Mouse (Mus musculus): Measurements from ENCODE around the gene Pecam1. TPM values are rescaled to one million over a fixed set of nuclear protein-coding genes. Genes with fewer than 3 reads are reported as not detected.

Gene Pecam1
- total RNA-seq, 1 experiment from 2014 or later = 51.4 TPM

- ATAC-seq (replicated peaks; ENCODE audit: insufficient number of reproducible peaks, low FRiP score, low TSS enrichment, poor library complexity, severe bottlenecking) = peak; percentile 74
These were observed 75.2 kb downstream of the Pecam1 start for GRCm38 (mm10) chr11:106675201-106675726.

DNA sequence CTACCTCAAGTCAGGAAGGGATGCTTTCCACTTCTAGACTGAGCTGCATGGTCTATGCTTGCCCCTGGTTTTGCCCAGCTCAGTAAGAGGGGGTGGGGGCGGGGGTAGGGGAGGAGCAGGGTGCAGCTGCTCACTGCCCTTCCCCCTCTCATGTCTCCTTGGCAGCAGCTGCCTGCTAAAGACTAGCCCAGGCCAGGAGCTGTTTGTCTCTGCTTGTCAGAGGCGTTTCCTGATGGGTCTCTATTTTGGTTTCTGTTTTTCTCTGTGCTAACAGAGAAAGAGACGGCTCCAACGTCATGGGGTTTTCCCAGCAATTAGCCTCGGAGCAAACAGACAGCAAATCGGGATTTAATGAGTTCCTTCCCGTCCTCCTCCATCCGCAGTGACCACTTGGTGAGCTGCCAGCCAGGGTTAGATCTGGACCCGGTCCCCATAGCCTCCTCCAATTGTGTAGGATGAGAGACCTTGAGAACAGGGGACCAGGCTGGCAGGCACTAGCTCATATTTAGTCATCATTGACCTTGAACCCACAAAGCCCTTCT lies 75.7 kb downstream of the Pecam1 start:
- ATAC-seq (replicated peaks; ENCODE audit: insufficient number of reproducible peaks, low FRiP score, low TSS enrichment, poor library complexity, severe bottlenecking) = peak; percentile 45

DNA sequence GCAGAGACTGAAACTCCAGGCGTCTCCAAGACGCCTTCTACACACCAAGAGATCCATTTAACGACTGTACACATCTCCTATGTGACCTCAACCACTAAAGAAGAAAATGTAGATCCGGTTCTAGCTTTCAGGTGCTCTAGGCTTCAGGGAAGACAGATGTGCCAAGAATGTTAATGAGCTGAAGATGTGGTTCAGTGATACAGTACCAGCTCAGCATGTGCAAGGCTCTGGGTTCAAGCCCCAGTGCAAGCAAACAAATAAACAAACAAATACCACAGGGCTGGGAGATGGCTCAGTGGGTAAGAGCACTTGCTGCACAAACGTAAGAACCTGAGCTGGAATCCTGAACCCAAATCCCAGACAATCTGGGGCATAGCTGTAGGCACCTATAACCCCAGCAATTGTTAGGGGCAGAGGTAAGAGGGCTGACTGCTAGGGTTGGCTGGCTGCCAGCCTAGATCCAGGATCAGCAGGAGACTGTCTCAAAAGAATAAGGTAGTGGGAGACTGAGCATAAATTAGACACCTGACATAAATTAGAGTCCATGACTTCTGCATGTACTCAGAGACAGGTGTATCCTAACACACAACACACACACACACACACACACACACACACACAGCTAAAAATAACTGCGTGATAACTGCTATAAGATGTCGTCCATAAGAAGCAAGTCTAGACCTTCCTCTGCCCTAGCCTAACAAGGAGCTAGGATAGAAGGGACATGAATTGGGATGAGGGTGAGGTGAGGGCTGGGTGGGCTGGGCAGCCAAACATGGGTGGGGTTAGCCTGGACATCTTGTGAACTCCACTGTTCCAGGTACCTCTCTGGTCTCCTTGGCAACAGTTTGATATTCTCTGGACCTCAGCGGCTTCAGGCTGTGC lies 76.5 kb downstream of the Pecam1 start:
- ATAC-seq (replicated peaks; ENCODE audit: insufficient number of reproducible peaks, low FRiP score, low TSS enrichment, poor library complexity, severe bottlenecking) = no peak

DNA sequence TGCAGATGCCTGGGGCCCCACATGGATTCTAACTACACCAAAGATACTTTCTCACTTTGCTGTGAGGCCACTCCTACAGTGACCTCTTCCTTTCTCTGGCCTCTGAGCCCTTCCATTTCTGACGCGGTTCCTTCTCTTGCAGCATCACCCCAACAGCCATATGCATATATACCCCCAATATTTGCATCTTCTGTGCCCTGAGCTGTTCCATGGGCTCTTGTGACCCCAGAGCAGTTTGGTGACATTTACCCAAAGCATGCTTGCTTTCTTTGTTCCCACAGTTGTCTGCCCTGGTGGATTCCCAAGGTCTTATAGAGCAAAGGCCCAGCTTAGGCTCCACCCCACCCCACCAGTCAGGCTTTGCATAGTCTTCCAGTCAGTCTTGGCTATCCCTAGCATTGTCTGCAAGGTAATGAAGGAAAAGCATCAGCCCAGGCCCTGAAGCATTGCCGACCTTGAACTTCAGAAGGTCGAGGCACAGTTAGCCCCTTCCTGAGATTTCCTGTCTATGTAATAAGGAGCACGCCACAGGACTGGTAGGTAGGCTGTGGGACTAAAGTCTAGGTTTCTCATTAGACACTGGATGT lies 77.4 kb downstream of the Pecam1 start:
- no peak for ATAC-seq (replicated peaks; ENCODE audit: insufficient number of reproducible peaks, low FRiP score, low TSS enrichment, poor library complexity, severe bottlenecking)

DNA sequence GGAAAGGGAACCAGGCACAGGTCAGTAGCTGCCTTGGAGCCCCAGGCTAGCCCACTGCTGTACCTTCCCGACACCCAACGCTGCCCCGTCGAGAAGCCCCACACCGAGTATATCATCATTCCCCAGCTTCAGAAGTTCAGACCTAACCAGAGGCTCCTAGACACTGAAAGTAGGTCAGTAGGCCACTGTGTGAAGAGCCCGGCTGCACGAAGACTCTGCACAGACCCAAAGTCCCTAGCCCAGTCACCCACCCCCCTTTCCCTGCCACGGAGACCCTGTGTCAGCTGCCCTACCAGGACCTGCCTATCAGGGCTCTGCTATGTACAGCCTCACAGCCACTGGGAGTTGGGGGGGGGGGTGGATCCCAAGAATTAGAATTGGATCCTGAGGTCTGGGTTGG lies 78.6 kb downstream of the Pecam1 start:
- no peak for ATAC-seq (replicated peaks; ENCODE audit: insufficient number of reproducible peaks, low FRiP score, low TSS enrichment, poor library complexity, severe bottlenecking)

- ATAC-seq (replicated peaks; ENCODE audit: insufficient number of reproducible peaks, low FRiP score, low TSS enrichment, poor library complexity, severe bottlenecking) = no peak
These were observed 79.4 kb downstream of the Pecam1 start for GRCm38 (mm10) chr11:106670951-106671478.

DNA sequence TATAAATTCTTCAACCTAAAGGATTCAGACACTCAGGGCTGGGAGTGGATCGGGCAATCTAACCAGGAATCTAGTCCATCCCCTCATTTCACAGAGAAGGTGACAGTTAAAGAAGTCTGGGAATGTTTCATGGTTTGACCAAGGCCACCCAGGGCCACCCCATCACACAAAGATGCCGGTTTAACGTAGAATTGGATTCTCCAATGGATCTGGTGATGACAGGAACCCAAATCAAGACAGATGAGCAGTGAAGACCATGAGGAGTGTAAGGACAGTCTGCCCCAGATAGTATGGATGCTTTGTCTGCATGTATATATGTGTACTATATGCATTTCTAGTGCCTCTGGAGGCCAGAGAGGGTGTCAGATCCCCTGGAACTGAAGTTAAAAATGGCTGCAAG lies 80.2 kb downstream of the Pecam1 start:
- ATAC-seq (replicated peaks; ENCODE audit: insufficient number of reproducible peaks, low FRiP score, low TSS enrichment, poor library complexity, severe bottlenecking) = no peak

- peak; percentile 47 for ATAC-seq (replicated peaks; ENCODE audit: insufficient number of reproducible peaks, low FRiP score, low TSS enrichment, poor library complexity, severe bottlenecking)
These were observed 80.6 kb downstream of the Pecam1 start for GRCm38 (mm10) chr11:106669873-106670173.

DNA sequence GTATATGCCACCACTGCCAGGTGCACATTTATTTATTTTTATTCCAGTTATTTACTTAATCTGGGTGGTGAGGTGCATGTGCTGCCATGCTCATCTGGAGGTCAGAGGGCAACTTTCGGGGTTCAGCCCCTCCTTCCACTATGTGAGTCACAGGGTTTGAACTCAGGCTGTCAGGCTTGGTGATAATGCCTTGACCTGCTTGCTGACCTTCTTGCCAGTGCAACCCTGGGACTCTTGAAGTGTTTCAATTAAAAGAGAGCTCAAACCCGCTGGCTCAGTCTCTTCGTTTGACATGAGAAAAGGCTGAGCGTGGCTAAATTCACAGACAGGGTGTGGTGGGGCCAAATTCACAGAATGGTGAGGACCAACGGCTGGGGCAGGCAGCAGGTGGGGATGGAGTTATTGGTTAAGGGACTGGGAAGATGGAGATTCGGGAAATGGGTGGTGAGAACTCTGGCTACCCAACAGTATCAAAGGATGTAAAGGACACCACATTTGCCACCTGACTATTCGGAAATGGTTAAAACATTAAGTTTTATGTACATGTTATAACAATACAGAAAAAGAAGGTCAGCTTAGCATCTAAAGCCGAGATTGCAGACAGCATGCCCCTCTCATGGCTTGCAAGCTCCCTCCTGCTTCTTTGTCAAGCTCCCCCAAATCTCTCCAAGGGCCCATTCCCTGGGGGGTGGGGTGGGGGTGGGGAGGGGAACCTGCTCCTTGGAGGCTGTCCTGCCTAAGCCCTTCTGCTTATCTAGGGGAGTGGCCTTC lies 81.1 kb downstream of the Pecam1 start:
- ATAC-seq (replicated peaks; ENCODE audit: insufficient number of reproducible peaks, low FRiP score, low TSS enrichment, poor library complexity, severe bottlenecking) = no peak

- no peak for ATAC-seq (replicated peaks; ENCODE audit: insufficient number of reproducible peaks, low FRiP score, low TSS enrichment, poor library complexity, severe bottlenecking)
These were observed 82.1 kb downstream of the Pecam1 start for GRCm38 (mm10) chr11:106668336-106668735.

GRCm38 (mm10) chr11:106667855-106668254 lies 82.6 kb downstream of the Pecam1 start:
- ATAC-seq (replicated peaks; ENCODE audit: insufficient number of reproducible peaks, low FRiP score, low TSS enrichment, poor library complexity, severe bottlenecking) = no peak

DNA sequence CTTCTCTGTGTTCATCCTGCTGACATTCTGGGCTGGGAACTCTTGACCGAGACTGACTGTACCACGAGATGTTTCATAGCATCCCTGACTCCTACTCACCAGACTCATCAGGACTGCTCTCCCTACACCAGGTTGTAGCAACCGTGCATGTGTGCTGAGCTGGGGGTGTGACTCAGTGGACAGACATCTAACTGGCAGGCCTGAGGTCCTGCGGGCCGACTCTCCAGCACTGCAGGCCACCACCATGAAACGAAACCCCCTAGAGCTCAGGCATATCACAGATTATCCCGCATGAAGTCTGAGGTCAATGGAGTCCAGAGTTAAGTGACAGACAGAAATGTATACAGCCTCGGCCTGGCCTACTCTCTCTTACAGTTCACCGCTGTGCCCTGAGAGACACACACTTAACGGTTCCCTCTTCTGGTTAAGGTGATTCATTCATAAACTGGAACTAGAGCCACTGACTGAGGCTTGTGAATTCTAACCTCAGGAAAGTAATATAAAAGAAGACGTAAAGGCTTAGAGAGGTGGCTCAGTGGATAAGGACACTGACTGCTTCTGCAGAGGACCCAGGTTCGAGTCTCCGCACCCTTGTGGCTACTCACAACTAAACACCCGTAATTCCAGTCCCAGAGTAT lies 83.8 kb downstream of the Pecam1 start:
- ATAC-seq (replicated peaks; ENCODE audit: insufficient number of reproducible peaks, low FRiP score, low TSS enrichment, poor library complexity, severe bottlenecking) = no peak

DNA sequence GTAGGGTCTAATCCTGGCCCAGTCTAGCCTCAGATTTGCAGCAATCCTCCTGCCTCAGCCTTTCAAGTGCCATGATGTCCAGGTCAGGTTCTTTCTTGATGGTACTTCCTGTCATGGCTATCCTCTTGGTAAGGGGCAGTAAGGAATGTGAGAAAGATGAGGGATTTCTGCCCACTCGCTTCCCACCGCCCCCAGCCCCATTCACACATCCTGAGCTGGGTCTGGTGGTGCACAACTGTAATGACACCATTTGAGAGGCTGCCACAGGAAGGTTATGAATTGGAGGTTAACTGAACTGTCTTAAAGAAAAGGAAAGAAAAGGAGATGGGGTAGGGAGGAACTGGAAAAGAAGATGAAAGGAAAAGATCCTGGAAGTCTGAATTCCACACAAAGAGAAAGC lies 84.6 kb downstream of the Pecam1 start:
- no peak for ATAC-seq (replicated peaks; ENCODE audit: insufficient number of reproducible peaks, low FRiP score, low TSS enrichment, poor library complexity, severe bottlenecking)

DNA sequence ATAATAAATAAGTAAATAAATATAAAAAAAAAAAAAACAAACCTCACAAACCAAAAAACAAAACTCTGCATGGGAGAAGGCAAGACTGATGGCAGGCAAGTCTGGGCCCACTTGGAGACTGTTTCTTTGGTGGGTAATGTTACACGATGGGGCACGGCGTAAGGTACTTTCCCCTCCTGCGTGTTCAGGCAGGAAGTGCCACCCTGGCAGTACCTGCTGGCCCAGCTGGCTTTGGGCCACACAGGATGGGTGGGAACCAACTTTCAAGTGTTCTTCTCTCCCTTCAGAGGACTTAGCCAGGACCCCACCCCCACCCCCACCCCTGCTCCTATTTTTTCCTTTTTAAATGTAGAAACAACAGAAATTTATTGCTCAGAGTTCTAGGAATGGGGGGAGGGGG lies 85.1 kb downstream of the Pecam1 start:
- ATAC-seq (replicated peaks; ENCODE audit: insufficient number of reproducible peaks, low FRiP score, low TSS enrichment, poor library complexity, severe bottlenecking) = no peak

- no peak for ATAC-seq (replicated peaks; ENCODE audit: insufficient number of reproducible peaks, low FRiP score, low TSS enrichment, poor library complexity, severe bottlenecking)
These were observed 85.7 kb downstream of the Pecam1 start for GRCm38 (mm10) chr11:106664691-106665090.

GRCm38 (mm10) chr11:106663838-106664237 lies 86.6 kb downstream of the Pecam1 start:
- no peak for ATAC-seq (replicated peaks; ENCODE audit: insufficient number of reproducible peaks, low FRiP score, low TSS enrichment, poor library complexity, severe bottlenecking)

DNA sequence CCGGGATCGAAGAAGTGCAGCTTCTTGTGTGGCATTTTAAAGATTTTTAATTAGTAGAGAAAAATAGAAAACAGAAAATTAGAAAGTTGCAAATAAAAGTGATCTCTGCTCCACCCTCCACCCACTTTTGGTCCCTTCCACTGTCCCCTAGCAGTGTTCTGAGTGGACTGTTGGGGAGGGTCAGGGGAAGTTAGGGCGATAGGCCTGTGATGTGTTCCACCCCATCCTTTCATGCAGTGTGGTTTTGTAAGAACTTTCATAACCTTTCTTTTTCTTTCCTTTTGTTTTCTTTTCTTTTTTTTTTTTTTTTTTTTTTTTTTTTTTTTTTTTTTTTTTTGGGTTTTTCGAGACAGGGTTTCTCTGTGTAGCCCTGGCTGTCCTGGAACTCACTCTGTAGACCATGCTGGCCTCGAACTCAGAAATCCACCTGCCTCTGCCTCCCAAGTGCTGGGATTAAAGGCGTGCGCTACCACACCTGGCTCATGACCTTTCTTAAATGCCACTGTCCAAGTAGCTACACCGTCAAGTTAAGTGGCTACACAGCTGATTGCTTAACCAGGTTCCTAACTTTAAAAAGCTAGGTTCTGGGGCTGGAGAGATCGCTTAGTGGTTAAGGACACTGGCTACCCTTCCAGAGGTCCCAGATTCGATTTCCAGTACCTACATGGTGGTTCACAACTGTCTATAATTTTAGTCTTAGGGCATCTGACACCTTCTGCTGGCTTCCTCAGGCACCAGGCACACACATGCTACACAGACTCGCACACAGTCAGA lies 87.6 kb downstream of the Pecam1 start:
- no peak for ATAC-seq (replicated peaks; ENCODE audit: insufficient number of reproducible peaks, low FRiP score, low TSS enrichment, poor library complexity, severe bottlenecking)

Data from monocyte, adult 5-6 weeks (primary cell).